Mouse (Mus musculus) adipocyte (in vitro differentiated cells): Measurements from ENCODE around the gene Myom1.
"Not testable (repeated sequence)": the region's sequence is repeated elsewhere in the genome, so short reads cannot be mapped to it uniquely, and the experiment has no call there.

Experiments
- DNase-seq: peaks from one replicate; pipeline ENCODE4 v3.0.0-alpha.2; 2016; ENCODE audit warnings: low spot score

Myom1 gene

DNA sequence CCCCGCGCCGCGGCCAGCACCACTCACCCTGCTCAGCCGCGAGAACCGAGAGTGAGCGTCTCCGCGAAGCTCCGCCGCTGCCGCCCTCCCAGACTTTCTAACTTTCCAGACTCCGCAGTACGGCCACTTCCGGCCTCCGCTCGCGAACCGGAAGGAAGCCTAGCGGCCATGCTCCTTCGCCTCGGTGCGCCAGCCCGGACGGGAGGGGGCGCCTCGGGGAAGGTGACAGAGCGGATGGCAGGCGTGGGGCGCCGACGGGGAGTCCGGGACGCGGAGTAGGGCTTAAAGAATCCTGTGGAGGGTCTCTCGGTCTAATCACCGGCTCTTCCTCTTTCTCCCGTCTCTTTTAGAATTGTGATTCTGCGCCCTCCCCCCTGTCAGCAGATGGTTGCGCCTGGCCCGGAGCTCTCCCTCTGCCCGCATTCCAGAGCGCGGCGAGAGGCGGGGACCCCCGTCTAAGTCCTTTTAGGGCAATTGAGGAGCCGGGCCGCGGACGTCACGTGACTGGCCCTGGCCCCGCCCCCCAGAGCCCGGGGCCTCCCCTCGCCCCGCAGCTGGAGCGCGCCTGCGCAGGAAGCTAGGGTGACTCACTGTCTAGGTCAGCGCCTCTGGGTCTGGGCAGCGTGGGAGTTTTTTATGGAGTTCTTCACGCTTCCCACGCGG is at the start of gene Myom1:
Gene Myom1 (plus strand): TSS at position 553 of the 663 bp plus-strand sequence.
- peak; percentile 99 for DNase-seq

DNA sequence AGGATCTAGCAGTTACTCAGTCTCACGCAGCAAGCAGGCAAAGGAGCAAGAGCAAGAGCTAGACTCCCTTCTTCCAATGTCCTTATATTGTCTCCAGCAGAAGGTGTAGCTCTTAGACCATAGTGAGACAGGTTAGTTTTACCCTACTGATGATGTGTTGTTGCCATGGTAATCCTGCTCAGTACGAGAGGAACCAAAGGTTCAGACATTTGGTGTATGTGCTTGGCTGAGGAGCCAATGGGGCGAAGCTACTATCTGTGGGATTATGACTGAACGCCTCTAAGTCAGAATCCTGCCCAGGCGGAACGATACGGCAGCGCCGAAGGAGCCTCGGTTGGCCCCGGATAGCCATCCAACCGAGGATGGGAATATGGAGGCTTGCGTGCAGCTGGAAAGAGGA is 38.9 kb upstream of the Myom1 start:
- DNase-seq: peak; percentile 78

DNA sequence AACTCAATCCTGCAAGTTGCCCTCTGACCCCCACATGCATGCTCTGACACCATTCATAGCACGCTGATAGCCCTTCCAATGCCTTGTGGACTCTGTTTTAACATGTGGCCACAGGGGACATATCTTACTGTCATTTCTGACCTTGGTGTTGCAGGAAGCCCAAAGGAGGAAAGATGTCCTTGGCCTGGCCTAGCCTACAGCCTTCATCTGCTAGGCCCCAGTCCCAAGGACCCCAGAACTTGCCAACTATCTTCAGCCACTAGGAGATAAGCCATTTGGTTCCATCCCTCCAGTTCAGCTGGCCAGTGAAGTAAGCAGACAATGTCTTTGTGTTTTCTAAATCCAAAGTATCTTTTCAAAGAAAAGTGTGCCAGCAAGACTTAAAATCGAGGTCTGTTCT is 37.2 kb upstream of the Myom1 start:
- no peak for DNase-seq

DNA sequence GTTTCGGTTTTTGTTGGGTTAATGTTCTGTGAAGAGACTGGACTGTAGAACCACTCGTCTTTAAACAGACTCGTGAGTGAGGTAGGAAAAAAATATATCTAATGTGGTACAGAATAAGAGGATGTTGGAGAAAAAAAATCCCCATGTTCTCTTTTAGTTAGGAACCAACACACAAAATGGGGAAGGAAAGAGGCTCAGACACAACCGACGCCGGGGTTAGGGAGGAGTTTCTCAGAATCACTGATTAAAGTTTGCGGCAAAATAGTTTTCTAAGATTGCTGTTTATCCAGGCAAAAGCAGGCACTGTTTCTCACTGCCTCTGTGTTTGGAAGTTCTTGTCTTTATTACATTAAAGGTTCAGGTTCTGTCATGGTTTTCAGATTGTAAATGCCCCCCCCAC is 36.3 kb upstream of the Myom1 start:
- DNase-seq: no peak

DNA sequence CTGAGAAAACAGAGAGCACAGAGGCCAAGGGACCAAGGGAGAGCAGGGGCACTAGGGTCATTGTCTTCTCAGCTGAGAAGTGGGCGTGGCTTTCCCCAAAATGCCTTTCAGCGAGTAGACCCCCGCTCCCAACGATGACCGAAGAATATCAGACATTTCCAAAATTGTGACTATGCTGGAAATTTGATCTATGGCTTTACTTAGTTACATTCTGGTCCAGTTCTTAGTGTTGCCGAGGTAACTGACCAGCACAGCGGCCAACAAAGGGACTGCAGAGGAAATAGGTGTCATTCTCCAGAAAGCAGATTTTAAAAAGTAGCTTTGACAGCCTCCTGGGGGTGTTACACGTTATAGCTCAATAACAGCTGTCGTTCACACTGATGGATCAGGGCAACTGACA is 35.2 kb upstream of the Myom1 start:
- DNase-seq: no peak

DNA sequence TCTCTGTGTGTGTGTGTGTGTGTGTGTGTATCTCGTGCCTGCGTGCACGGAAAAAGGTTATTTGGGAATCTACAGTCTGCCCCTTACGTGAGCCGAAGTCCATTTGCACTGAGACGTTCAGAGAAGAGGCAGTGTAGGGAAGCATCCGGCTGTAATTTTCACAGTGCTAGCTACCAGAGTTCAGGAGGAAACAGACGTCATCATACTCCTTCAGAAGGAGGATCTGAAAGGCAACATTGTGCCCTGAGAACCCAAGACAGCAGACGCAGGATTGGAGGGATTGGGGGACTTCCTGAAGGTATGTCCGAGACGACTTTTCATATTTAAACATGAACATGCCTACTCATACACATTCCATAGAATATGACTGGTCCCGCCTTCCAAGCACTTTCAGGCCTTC is 34.8 kb upstream of the Myom1 start:
- DNase-seq: no peak

DNA sequence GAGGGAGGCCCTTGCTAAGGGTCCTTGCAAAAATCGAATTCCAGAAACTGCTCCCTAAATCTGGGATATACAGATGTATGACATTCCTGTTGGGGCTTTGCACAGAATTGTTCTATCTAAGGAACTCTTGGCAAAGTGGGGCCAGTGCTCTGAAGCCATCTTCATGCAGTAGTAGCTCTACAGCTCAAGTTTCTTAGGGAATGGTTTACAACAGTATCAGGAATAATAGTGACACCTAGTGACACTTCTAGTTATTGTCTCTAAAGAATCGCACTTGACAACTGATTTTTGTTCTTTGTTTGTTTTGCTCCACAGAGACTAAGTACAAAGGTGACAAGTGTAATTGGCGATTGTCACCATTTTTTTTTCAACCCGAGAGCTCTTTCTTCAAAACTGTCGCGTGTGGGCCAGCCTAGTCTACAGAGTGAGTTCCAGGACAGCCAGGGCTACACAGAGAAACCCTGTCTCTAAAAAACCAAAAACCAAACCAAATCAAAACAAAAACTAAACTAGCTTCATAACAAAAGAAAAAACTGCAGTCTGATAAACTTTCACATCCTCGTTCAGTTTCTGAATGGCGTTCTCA is 33.7 kb upstream of the Myom1 start:
- DNase-seq: peak; percentile 88

DNA sequence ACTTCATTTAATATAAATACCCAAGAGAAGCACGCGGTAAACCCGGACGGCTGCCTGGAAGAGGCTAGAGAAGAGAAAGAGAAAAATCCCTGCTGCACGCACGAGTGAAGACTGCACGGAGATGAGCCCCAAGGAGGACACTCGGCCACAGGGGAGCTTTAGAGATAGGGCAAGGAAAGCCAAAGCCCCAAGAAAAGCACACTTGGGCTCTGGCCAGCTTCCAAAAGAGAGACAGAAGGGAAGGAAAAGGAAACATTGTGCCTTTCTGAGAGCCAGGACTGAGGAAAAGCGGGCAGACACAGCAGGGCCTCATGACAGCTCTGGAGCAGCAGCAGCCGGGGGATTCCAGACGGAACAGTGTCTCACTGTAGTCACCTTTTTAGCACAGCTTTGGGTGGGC is 31.2 kb upstream of the Myom1 start:
- no peak for DNase-seq

DNA sequence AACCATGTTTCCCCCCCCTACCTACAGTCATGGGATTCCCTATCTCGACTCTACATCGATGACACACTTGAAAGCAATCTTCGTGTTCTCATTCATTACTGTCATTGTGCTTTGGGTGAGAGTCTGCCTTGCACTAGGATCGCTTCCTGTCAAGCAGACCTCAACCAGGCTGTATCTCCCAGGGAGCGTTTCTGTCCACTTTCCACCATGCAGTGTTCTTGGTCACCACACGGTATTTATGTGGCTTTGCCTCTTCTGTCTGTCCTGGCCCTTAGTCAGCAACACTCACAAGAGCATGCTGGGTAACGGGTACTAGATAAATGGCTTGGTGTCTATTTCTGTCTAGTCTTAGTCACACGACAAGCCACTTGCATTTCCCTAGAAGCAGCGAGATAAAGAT is 29.0 kb upstream of the Myom1 start:
- DNase-seq: no peak

DNA sequence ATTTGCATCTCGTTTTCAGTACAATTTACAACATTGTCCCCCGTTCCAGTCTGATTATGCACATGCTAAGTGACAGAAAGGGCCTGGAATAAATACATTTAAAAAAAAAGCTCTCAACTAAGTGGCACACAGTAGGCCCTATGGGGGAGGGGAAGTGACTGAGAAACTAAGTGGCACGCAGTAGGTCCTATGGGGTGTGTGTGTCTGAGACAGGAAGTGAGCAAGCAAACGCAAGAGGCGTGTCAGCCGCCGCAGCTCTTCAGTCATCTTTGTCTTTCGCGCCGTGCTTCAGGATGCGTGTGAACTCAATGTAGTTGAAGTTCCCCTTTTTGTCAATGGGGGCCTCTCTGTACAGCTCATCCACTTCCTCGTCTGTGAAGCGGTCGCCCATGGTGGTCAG is 28.4 kb upstream of the Myom1 start:
- DNase-seq: not testable (repeated sequence)

DNA sequence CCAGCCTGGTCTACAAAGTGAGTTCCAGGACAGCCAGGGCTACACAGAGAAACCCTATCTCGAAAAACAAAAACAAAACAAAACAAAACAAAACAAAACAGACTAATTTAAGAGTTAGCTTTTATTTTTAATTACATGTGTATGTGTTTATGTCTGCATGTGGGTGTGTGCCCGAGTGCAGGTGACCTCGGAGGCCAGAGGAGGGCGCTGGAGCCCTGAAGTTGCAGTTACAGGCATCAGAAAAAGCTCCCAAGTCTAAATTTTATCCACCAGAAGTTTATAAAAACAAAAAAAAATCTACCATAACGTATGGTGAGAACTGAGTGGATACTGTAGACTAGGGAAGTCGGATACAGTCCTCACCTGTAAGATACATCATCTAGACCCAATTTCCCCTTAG is 24.6 kb upstream of the Myom1 start:
- no peak for DNase-seq

DNA sequence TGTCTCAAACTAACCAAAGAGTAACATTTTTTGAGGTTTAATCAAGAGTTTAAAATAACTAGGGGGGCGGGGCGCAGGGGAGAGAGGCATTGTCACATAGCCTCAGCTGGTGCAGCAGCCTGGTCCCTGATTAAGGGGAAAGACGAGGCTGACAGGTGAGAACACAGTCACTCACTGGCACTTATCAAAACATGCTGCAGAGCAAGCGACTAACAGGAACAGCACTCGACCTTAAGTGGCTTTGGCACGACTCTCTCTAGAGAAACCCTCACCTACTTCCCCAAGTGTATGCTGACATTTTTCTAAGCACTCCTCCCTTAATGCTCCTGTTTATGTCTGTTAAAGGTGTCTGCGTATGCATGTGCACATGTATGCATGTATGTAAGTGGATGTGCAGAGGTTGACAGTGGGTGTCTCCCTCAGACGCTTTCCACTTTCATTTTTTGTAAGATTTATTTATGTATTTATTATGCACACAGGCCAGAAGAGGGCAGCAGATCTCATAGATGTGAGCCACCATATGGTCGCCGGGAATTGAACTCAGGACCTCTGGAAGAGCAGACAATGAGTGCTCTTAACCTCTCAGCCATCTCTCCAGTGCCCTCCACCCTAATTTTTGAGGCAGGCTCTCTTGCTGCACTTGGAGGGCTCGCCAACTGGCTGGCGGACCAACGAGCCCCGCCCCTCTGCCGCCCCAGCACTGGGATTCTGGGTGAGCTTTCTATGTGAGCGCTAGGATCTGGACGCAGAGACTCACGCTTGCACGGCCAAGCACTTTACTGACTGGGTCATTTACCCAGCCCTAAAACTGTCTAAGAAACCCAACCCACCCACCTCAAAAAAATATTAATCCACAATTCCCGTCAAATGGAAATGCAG is 22.8 kb upstream of the Myom1 start:
- DNase-seq: no peak

DNA sequence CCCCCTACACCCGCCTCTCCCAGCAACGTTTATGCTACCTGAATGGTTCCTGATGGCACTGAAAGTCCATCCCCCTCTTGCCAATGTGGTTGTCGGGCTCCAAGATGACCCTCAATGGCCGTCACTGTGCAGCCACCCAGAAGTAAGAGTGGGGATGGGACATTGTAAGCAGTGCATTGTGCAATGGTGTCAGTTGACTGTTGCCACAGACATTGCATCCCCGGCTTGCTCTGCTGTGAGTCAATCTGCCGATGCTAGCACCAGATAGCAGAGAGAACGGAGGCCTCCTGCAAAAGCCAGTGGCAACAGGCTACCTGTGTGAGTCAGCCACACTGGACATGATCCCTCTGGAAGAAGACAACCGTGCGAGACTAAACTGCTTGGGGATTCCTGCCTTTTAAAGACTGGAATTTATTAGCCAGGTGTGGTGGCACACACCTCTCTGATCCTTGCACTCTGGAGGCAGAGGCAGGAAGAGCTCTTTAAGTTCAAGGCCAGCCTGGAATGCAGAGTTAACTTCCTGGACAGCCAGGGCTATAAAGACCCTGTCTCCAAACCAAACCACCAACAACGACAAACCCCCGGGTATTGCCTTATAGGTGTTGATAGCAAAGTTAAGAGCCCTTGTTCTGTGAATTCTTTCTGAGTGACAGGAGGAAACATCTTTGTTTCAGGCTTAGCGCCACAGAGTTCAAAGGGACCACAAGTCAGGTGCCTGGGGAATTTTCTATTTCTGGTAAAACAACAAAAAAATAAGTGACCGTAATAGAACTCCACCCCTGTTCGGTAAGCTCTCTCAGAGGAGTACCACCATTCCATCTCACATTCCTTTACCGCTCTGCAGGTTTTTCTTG is 16.7 kb upstream of the Myom1 start:
- no peak for DNase-seq

DNA sequence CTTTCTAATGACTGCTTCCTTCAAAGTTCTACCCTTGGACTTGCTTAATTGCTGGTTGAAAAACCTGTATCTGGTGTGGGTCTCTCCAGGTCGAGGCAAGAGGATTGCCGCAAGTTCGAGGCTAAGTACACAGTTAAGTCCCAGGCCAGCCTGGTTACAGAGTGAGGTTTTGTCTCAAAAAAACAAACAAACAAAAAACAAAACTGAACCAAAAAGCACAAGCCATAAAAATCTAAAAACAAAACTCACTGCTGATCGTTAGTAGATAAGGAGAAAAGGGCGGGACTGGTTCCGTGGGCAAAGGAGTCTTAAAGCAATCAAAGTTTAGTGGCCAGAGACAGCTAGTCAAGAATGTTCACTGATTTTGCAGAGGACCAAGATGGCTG is 16.1 kb upstream of the Myom1 start:
- no peak for DNase-seq

DNA sequence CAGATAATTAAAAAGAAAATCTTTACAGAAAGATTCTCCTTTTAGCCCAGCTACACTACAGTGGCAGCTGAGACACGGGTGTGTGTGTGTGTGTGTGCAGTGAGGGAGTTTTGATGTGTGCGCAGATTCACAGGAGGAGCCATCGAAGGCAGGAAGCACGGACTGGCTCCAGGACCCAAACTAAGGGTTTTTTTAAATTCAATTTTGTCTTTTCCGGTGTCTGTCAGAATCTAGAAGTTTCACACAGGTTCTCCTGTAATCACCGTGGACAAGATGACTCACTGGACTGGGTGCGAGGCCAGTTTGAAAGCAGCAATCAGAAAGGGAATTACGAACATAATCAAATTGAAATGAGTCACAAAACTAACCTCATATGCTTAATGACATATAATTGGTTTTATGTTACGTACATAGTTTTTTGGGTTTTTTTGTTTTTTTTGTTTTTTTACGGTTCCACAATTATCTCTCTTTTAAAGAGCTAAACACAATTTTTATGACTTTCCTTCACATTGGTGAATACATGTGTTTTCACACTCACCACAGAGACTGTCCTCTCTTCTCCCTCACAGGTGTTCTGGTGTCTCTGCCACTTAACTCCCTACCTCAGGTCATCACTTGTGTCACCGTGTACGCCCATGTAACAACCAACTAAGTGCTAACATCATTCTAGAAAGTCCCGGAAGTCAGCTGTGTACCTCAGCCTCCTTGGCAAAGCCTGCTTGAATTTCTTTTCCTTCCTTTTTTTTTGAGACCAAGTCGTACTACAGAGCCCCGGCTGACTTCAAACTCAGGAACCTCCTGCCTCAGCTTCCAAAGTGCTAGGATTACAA is 15.4 kb upstream of the Myom1 start:
- DNase-seq: no peak

DNA sequence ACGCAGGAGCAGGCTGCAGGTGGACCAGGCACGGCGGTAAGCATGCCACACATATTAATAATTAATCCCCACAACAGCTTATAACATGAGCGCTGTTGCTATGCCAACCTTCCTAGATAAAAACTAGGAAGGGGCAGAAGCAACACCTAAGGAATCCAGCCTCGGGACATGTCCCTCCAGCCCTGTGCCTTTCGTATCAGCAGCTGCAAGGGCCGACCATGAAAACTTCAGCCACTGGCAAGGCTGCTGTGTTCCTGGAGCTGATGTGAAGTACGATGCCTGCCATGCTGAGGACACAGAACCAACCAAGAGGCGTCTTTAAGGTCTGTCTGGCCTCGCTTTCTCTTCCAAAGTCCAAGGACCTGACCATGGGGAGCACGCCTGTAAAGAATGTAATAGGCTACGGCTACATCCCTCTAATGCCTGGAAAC is 14.1 kb upstream of the Myom1 start:
- no peak for DNase-seq

DNA sequence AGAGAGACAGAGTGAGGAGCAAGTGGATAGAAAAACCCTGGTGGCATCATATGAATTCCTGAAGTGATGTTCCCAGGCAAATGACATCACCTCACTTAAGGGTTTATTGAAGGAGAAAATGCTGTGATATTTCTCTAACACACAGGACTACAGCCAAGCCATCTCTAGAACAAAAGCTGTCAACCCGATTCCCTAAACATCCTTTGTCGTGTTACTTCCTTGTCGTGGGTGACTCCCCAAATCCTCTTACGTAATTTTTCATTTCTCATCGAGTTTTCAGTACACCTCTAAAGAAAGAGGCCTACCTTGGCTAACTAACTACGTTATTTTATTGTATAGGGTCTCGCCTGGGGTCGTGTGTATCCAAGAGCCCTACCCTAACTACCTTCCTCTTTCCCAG is 13.0 kb upstream of the Myom1 start:
- DNase-seq: no peak

DNA sequence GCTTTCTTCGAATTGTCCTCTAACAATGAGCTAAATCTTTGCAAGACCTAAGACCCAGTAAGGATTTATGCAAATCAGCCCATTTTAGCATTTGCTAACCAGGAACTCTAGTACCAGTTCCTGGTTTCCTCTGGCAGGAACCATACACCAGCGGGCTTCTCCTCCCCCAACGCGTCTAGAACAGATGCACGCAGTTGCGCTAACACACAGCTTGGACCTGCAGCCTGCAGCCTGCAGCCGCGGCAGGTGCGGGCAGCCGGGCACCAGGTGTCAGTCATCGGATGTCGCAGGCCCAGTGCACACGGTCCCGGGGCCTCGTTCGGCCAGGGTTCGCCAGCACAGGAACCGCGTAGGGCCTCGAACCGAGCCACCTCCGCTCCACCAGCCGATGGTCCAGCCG is 12.4 kb upstream of the Myom1 start:
- DNase-seq: peak; percentile 30

DNA sequence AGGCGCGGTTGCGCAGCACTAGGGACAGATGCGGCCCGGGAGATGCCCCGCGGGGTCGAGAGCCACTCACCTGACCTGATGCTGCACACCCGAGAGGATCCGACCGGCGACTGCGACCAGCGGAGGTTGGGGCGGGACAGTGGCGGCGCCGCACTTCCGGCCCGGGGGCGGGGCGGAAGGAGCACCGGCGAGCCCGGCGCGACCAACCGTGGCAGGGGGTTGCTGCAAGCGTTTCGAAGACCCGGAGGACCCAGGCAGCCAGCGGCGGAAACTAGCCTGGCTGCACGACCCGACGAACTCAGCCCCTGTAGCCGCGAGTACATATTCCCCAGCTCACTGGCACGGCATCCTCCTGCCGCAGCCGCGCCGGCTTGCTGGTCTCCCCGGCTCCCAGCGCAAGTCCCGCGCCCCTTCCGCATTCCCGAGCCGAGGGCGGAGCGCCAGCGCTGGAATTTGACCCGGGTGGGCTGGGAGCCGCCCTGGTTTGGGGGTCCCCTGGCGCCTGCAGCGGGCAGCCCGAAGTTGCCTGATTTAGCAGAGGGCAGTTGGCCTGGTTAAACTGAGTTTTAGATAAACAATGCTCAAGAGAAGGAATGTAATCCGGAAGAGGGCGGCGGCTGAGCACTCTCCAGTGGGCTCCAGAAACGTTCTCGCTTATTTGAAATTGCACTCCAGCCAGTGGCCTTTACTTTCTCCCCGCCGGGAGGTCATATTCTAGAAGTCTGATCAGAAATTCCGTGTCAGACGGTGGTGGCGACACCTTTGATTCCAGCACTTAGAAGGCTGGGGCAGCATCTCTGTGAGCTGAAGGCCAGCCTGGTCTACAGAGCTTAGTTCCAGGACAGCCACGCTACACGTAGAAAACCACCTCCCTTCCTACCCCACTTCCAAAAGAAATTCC is 11.8 kb upstream of the Myom1 start:
- peak; percentile 78 for DNase-seq
